Mouse (Mus musculus): Measurements from ENCODE around the gene Gm20388. TPM values are rescaled to one million over a fixed set of nuclear protein-coding genes. Genes with fewer than 3 reads are reported as not detected.

Gm20388 gene
- total RNA-seq, 1 experiment from 2014 or later: 18.4 TPM

GRCm38 (mm10) chr8:122001339-122002115 is 2090.9 kb downstream of the Gm20388 start:
- ATAC-seq (replicated peaks in 1 of 2; ENCODE audit: insufficient read depth in 1 of 2, low FRiP score in 2 of 2, low TSS enrichment in 1 of 2, low read depth in 1 of 2, poor library complexity in 2 of 2, severe bottlenecking in 2 of 2): no peak

GRCm38 (mm10) chr8:122003646-122004045 is 2093.0 kb downstream of the Gm20388 start:
- no peak for ATAC-seq (replicated peaks in 1 of 2; ENCODE audit: insufficient read depth in 1 of 2, low FRiP score in 2 of 2, low TSS enrichment in 1 of 2, low read depth in 1 of 2, poor library complexity in 2 of 2, severe bottlenecking in 2 of 2)

DNA sequence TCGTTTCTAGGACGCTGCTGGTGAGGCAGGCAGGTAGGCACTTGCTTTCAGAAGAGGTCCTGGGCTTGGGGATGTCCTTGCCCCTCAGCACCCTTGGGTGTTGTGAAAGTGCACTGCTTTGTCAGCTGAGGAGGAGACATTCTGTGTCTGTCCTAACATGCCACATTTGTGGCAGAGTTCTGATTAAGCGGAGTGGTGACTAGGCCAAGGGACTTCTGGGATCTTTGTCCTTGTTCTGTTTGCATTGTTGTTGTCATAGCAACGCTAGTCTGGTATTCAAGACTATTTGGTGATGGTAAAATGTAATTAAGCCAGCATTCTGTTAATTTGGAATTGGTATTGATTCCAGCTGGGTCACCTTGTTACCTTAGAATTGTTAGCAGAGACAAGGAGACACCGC is 2093.5 kb downstream of the Gm20388 start:
- no peak for ATAC-seq (replicated peaks in 1 of 2; ENCODE audit: insufficient read depth in 1 of 2, low FRiP score in 2 of 2, low TSS enrichment in 1 of 2, low read depth in 1 of 2, poor library complexity in 2 of 2, severe bottlenecking in 2 of 2)

DNA sequence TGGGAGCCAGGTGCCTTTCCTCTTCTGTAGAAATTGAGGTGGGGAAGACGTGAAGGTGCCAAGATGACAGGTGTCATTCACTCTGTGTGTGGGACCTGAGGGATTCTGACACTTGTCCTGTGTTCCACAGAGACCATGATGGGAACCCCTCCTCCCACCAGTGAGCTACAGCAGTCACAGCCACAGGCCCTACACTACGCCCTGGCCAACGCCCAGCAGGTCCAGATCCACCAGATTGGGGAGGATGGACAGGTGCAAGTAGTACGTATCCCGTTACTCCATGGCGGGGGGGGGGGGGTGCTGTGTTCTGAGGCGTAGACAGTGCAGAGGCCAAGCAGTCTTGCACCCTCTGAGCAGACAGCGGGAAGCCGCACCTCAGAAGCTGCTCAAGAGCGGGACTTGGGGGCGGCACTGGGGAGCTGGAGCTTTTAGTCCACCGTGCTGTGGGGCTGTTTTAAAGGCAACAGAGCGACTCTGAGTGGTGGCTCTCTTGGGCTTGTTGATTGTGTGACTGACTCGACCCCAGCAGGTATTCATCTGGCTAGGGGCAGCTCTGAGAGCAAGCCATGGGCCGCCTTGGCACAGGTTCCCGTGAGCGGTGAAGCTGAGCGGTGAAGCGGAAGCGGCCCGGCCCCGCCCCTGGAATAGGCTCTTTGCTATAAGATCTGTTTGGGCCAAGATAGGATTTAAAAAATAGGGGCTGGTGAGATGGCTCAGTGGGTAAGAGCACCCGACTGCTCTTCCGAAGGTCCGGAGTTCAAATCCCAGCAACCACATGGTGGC is 2095.0 kb downstream of the Gm20388 start:
- ATAC-seq (replicated peaks in 1 of 2; ENCODE audit: insufficient read depth in 1 of 2, low FRiP score in 2 of 2, low TSS enrichment in 1 of 2, low read depth in 1 of 2, poor library complexity in 2 of 2, severe bottlenecking in 2 of 2): no peak

DNA sequence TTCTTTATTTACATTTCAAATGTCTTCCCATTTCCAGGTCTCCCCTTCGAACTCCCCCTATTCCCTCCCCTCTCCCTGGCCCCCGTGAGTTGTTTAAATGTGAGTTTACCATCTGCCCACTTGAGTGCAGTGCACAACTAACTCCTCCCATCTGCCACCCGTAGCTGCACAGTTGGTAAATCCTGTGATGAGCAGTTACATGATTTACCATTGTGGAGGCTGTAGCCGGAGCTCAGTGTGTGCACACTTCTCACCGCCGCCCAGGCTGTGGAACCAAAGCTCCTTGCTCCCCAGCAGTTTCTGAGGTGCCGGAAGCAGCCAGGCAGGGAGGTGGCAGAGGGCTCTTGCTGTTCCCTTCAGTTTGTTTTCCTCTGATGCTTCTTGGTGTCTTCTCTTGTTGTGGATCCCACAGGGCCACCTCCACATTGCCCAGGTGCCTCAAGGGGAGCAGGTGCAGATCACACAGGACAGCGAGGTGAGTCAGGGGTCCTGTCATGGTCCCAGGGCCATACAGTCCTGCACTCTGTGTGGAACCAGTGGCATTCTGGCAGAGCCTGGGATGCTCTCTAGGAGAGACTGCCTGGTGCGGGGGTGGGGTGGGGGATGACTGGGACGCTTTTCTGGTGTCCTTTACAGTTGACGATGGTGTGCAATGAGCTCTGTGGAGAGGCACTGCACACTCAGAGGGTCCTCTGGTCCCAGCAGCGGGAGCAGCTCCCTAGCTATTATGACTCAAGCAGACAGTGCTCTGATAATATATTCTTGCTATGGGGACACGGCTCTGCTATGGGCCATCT is 2096.2 kb downstream of the Gm20388 start:
- no peak for ATAC-seq (replicated peaks in 1 of 2; ENCODE audit: insufficient read depth in 1 of 2, low FRiP score in 2 of 2, low TSS enrichment in 1 of 2, low read depth in 1 of 2, poor library complexity in 2 of 2, severe bottlenecking in 2 of 2)

DNA sequence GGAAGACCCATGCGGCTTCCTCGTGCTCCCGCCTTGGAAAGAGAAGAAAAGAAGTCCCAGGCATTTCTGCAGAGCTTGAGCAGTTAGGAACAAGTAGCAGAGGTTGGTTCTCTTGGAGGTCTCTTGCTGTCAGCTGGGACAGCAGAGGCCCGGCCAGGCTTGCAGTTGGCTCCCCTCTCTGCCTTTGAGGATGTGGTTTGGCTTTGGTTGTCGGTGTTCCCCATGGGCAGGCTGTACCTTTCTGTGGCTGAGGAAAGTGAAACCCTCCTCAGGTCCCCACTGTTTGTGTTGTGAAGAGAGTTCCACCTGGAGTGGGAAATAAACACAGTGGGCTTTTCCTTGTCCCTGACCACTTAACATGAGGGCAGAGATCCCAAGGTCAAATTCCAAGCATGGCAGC is 2097.8 kb downstream of the Gm20388 start:
- ATAC-seq (replicated peaks in 1 of 2; ENCODE audit: insufficient read depth in 1 of 2, low FRiP score in 2 of 2, low TSS enrichment in 1 of 2, low read depth in 1 of 2, poor library complexity in 2 of 2, severe bottlenecking in 2 of 2): peak; percentile 87 to 89

- ATAC-seq (replicated peaks in 1 of 2; ENCODE audit: insufficient read depth in 1 of 2, low FRiP score in 2 of 2, low TSS enrichment in 1 of 2, low read depth in 1 of 2, poor library complexity in 2 of 2, severe bottlenecking in 2 of 2): no peak
Measured at GRCm38 (mm10) chr8:122010638-122011037, 2100.0 kb downstream of the Gm20388 start.

DNA sequence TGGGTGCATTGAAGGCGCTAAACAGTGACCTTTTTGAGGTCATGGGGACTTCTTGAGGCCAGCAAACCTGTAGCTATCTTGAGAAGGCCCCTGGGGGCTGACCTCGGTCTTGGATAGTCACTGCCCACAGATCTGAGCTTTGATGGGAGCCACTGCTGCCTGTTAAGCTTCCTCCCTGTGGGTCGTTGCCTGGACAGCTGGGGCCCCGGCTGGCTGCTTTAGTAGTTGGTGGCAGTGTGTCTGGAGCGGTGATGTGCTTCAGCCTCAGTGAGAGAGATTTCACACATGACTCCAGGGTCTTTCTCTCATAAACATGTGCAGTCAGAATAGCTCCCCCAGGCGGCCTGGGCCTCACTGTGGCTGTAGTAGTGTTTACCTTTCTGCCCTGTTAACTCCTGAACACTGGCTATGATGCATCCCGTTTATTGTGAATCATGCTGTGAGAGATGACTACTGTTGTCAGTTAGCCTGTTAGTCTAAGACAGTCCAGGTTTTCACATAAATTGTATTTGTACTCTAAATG is 2100.5 kb downstream of the Gm20388 start:
- no peak for ATAC-seq (replicated peaks in 1 of 2; ENCODE audit: insufficient read depth in 1 of 2, low FRiP score in 2 of 2, low TSS enrichment in 1 of 2, low read depth in 1 of 2, poor library complexity in 2 of 2, severe bottlenecking in 2 of 2)

DNA sequence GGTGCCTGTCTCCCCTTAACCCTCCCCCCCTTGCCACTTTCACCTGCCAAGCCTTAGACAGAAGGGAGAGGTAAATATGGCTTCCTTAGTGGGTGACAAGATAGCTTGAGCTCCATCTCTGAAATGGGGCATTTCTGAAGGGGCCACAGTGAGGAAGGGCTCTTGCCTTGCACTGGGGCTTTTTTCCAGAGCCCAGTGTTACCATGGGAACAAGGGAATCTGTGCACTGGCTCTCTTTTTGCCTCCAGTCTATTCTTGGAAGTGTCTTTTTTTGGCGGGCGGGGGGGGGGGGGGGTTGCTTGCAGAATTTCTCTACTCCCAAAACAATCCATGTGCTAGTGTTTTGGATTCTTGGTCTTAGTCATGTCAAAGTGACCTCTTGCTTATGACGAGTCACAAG is 2104.0 kb downstream of the Gm20388 start:
- ATAC-seq (replicated peaks in 1 of 2; ENCODE audit: insufficient read depth in 1 of 2, low FRiP score in 2 of 2, low TSS enrichment in 1 of 2, low read depth in 1 of 2, poor library complexity in 2 of 2, severe bottlenecking in 2 of 2): no peak

- no peak for ATAC-seq (replicated peaks in 1 of 2; ENCODE audit: insufficient read depth in 1 of 2, low FRiP score in 2 of 2, low TSS enrichment in 1 of 2, low read depth in 1 of 2, poor library complexity in 2 of 2, severe bottlenecking in 2 of 2)
Measured at GRCm38 (mm10) chr8:122018046-122018831, 2107.6 kb downstream of the Gm20388 start.

GRCm38 (mm10) chr8:122019162-122019561 is 2108.5 kb downstream of the Gm20388 start:
- ATAC-seq (replicated peaks in 1 of 2; ENCODE audit: insufficient read depth in 1 of 2, low FRiP score in 2 of 2, low TSS enrichment in 1 of 2, low read depth in 1 of 2, poor library complexity in 2 of 2, severe bottlenecking in 2 of 2): no peak

- no peak for ATAC-seq (replicated peaks in 1 of 2; ENCODE audit: insufficient read depth in 1 of 2, low FRiP score in 2 of 2, low TSS enrichment in 1 of 2, low read depth in 1 of 2, poor library complexity in 2 of 2, severe bottlenecking in 2 of 2)
Measured at GRCm38 (mm10) chr8:122020050-122020771, 2109.6 kb downstream of the Gm20388 start.

DNA sequence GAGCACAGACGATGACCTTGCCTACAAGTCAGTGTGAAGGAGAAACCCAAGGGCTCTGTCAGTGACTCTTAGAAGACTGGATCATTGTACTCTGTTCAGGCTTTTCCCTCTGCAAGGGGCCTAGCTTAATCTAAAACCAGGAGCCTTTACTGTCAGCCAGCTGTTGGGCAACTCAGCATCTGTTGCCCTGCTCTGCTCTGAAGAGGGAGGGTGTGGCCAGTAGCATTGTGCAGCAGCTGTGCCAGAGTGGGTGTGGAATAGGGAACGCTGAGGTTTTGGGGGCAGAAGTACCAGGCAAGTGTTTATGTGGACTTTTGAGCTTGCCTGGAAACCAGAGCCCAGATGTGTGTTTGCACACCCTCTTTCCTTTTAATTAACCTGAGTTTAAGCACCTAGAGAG is 2111.1 kb downstream of the Gm20388 start:
- ATAC-seq (replicated peaks in 1 of 2; ENCODE audit: insufficient read depth in 1 of 2, low FRiP score in 2 of 2, low TSS enrichment in 1 of 2, low read depth in 1 of 2, poor library complexity in 2 of 2, severe bottlenecking in 2 of 2): peak; percentile 44 to 54

GRCm38 (mm10) chr8:122022274-122022673 is 2111.6 kb downstream of the Gm20388 start:
- peak; percentile 57 to 77 for ATAC-seq (replicated peaks in 1 of 2; ENCODE audit: insufficient read depth in 1 of 2, low FRiP score in 2 of 2, low TSS enrichment in 1 of 2, low read depth in 1 of 2, poor library complexity in 2 of 2, severe bottlenecking in 2 of 2)

- no peak for ATAC-seq (replicated peaks in 1 of 2; ENCODE audit: insufficient read depth in 1 of 2, low FRiP score in 2 of 2, low TSS enrichment in 1 of 2, low read depth in 1 of 2, poor library complexity in 2 of 2, severe bottlenecking in 2 of 2)
Measured at GRCm38 (mm10) chr8:122022705-122023104, 2112.1 kb downstream of the Gm20388 start.

GRCm38 (mm10) chr8:122025546-122025945 is 2114.9 kb downstream of the Gm20388 start:
- no peak for ATAC-seq (replicated peaks in 1 of 2; ENCODE audit: insufficient read depth in 1 of 2, low FRiP score in 2 of 2, low TSS enrichment in 1 of 2, low read depth in 1 of 2, poor library complexity in 2 of 2, severe bottlenecking in 2 of 2)
